Mouse (Mus musculus): Measurements from ENCODE around the gene Maea. TPM values are rescaled to one million over a fixed set of nuclear protein-coding genes. Genes with fewer than 3 reads are reported as not detected.

Maea gene
- polyA plus RNA-seq, 1 experiment, result 94.9 TPM

- peaks cover 95% of the 10 kb centered on the region for H3K79me3 ChIP-seq (ENCODE audit: low read depth)
- H3K27me3 ChIP-seq (ENCODE audit: control insufficient read depth, insufficient read depth, insufficient read length), result no peaks in the 10 kb centered on the region
- H3K36me3 ChIP-seq (ENCODE audit: control insufficient read depth, insufficient read depth), result no peaks in the 10 kb centered on the region
- TF ChIP-seq MAX (IDR thresholded peaks at IDR 0.05) (no peak), MYOG (IDR thresholded peaks at IDR 0.05; ENCODE audit: control insufficient read depth, extremely low read depth, insufficient read length) (no peak), FOSL1 (IDR thresholded peaks at IDR 0.05; ENCODE audit: insufficient read depth, low read length, poor library complexity, severe bottlenecking) (no peak), MYOD1 (IDR thresholded peaks at IDR 0.05; ENCODE audit: control insufficient read depth, insufficient read length, low read depth) (no peak), CTCF (IDR thresholded peaks at IDR 0.05; ENCODE audit: control insufficient read depth, insufficient read depth, insufficient read length) (no peak), USF1 (IDR thresholded peaks at IDR 0.05; ENCODE audit: low read depth) (no peak), CEBPB (IDR thresholded peaks at IDR 0.05; ENCODE audit: low read depth) (no peak)
- H3ac ChIP-seq (ENCODE audit: control insufficient read depth, insufficient read length, low read depth), result no peak overlapping the region
- H3K4me3 ChIP-seq (ENCODE audit: insufficient read depth, poor library complexity, severe bottlenecking), result no peak overlapping the region
- peaks cover 100% of the 10 kb centered on the region for H3K79me2 ChIP-seq (ENCODE audit: control insufficient read depth, insufficient read depth)
Measured at GRCm38 (mm10) chr5:33349205-33349604, 13.9 kb downstream of the Maea start.

DNA sequence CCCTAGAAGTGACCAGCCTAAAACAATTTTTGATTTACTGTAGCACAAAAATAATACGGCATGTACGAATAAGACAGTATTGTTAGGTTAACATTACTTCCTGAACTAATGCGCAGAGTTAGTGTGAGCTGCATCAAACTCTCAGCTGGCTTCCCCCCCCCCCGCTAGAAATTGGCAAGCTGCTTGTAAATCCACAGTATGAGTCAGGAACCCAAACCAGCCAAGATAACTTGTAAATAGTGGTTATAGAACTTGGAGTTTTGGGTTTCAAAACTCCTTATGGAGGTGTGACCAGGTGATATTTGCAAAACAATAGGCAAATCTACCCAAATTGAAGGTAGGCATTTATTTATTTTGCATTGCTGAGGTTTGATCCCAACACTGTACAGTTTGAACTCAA lies 14.4 kb downstream of the Maea start:
- H3K4me3 ChIP-seq (ENCODE audit: insufficient read depth, poor library complexity, severe bottlenecking), result no peak overlapping the region
- no peaks in the 10 kb centered on the region for H3K36me3 ChIP-seq (ENCODE audit: control insufficient read depth, insufficient read depth)
- no peak for TF ChIP-seq FOSL1 (IDR thresholded peaks at IDR 0.05; ENCODE audit: insufficient read depth, low read length, poor library complexity, severe bottlenecking)
- no peak for TF ChIP-seq MYOD1 (IDR thresholded peaks at IDR 0.05; ENCODE audit: control insufficient read depth, insufficient read length, low read depth)
- no peak for TF ChIP-seq MYOG (IDR thresholded peaks at IDR 0.05; ENCODE audit: control insufficient read depth, extremely low read depth, insufficient read length)
- TF ChIP-seq CTCF (IDR thresholded peaks at IDR 0.05; ENCODE audit: control insufficient read depth, insufficient read depth, insufficient read length), result no peak
- no peak for TF ChIP-seq CEBPB (IDR thresholded peaks at IDR 0.05; ENCODE audit: low read depth)
- no peak for TF ChIP-seq MAX (IDR thresholded peaks at IDR 0.05)
- TF ChIP-seq USF1 (IDR thresholded peaks at IDR 0.05; ENCODE audit: low read depth), result no peak
- no peaks in the 10 kb centered on the region for H3K27me3 ChIP-seq (ENCODE audit: control insufficient read depth, insufficient read depth, insufficient read length)
- H3ac ChIP-seq (ENCODE audit: control insufficient read depth, insufficient read length, low read depth), result no peak overlapping the region
- peaks cover 100% of the 10 kb centered on the region for H3K79me2 ChIP-seq (ENCODE audit: control insufficient read depth, insufficient read depth)
- H3K79me3 ChIP-seq (ENCODE audit: low read depth), result peaks cover 95% of the 10 kb centered on the region

DNA sequence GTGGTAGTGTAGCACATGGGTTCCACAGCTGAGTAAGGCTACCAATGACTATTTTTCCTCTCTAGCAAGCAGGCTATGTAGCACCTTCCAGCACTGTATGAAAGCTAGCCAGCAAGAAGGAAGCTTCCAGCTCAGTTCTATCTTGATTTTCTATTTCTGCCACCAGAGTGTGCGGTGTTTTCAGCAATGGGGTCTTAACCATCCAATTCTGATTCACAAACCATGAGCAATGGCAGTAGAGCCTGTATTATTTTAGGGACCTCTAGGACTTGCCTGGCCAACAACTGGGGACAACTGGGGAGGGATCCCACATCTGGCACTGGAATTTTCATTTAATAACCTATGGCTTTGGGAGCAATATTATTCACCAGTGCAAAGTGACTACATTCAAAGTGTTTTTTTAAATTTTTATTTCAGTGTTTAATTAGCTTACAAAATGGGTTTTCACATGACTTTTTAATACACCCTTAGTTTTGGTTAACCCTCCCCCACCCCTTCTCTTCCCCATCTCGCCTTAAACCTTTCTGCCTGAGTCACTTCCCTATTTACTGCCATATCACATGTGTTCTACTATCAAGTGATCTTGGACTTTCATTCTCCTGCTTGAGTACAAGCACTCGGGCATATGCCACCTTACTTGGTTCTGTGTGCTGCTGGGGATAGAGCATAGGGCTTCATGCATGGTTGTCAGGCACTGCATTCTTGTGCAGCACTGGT lies 16.4 kb downstream of the Maea start:
- peaks cover 94% of the 10 kb centered on the region for H3K79me3 ChIP-seq (ENCODE audit: low read depth)
- no peaks in the 10 kb centered on the region for H3K27me3 ChIP-seq (ENCODE audit: control insufficient read depth, insufficient read depth, insufficient read length)
- no peak overlapping the region for H3K4me3 ChIP-seq (ENCODE audit: insufficient read depth, poor library complexity, severe bottlenecking)
- peaks cover 100% of the 10 kb centered on the region for H3K79me2 ChIP-seq (ENCODE audit: control insufficient read depth, insufficient read depth)
- H3ac ChIP-seq (ENCODE audit: control insufficient read depth, insufficient read length, low read depth), result no peak overlapping the region
- H3K36me3 ChIP-seq (ENCODE audit: control insufficient read depth, insufficient read depth), result no peaks in the 10 kb centered on the region
- TF ChIP-seq CTCF (IDR thresholded peaks at IDR 0.05; ENCODE audit: control insufficient read depth, insufficient read depth, insufficient read length) (no peak), CEBPB (IDR thresholded peaks at IDR 0.05; ENCODE audit: low read depth) (no peak), FOSL1 (IDR thresholded peaks at IDR 0.05; ENCODE audit: insufficient read depth, low read length, poor library complexity, severe bottlenecking) (no peak), MYOD1 (IDR thresholded peaks at IDR 0.05; ENCODE audit: control insufficient read depth, insufficient read length, low read depth) (no peak), USF1 (IDR thresholded peaks at IDR 0.05; ENCODE audit: low read depth) (no peak), MAX (IDR thresholded peaks at IDR 0.05) (no peak), MYOG (IDR thresholded peaks at IDR 0.05; ENCODE audit: control insufficient read depth, extremely low read depth, insufficient read length) (no peak)

DNA sequence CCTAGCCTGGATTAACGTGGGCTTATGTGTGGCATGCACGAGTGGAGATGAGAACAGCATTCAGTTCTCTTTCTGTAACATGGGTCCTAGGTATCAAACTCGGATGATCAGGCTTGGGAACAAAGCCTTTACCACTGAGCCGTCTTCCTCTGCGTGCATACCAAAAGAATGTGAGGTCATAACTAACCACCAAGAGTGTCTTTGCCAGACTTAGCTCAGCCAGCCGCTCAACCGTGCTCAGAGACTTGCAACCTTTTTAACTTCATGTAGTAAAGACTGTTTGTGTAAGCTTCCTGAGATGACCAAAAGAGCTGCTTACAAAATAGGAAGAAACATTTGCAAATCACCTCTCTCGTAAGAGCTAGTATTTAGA lies 16.9 kb downstream of the Maea start:
- Histone ChIP-seq H3K79me2 (ENCODE audit: control insufficient read depth, insufficient read depth) (peaks cover 100% of the 10 kb centered on the region), H3ac (ENCODE audit: control insufficient read depth, insufficient read length, low read depth) (no peak overlapping the region), H3K4me3 (ENCODE audit: insufficient read depth, poor library complexity, severe bottlenecking) (no peak overlapping the region), H3K27me3 (ENCODE audit: control insufficient read depth, insufficient read depth, insufficient read length) (no peaks in the 10 kb centered on the region), H3K36me3 (ENCODE audit: control insufficient read depth, insufficient read depth) (peaks cover under 1% of the 10 kb centered on the region), H3K79me3 (ENCODE audit: low read depth) (peaks cover 94% of the 10 kb centered on the region)
- TF ChIP-seq FOSL1 (IDR thresholded peaks at IDR 0.05; ENCODE audit: insufficient read depth, low read length, poor library complexity, severe bottlenecking) (no peak), MYOD1 (IDR thresholded peaks at IDR 0.05; ENCODE audit: control insufficient read depth, insufficient read length, low read depth) (no peak), CTCF (IDR thresholded peaks at IDR 0.05; ENCODE audit: control insufficient read depth, insufficient read depth, insufficient read length) (no peak), CEBPB (IDR thresholded peaks at IDR 0.05; ENCODE audit: low read depth) (no peak), USF1 (IDR thresholded peaks at IDR 0.05; ENCODE audit: low read depth) (no peak), MAX (IDR thresholded peaks at IDR 0.05) (no peak), MYOG (IDR thresholded peaks at IDR 0.05; ENCODE audit: control insufficient read depth, extremely low read depth, insufficient read length) (no peak)

DNA sequence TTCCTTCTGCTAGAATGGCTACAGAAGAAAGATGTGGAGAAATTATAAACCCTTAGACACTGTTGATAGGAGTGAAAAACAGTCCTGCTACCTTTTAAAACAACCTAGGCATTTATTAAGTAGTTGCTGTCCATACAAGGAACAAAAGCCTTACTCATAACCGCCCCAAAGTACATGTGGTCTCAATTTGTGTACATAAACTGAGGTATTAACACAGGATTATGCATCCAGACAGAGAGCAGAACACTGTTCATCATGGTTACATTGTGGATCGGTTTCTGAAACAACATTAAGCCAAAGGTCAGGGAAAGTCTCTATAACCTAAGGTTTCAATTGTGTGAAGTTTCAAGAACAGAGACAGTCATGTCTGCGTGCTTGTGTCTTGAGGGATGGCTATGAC lies 17.7 kb downstream of the Maea start:
- no peak overlapping the region for H3ac ChIP-seq (ENCODE audit: control insufficient read depth, insufficient read length, low read depth)
- H3K79me2 ChIP-seq (ENCODE audit: control insufficient read depth, insufficient read depth), result peaks cover 100% of the 10 kb centered on the region
- H3K27me3 ChIP-seq (ENCODE audit: control insufficient read depth, insufficient read depth, insufficient read length), result no peaks in the 10 kb centered on the region
- H3K4me3 ChIP-seq (ENCODE audit: insufficient read depth, poor library complexity, severe bottlenecking), result no peak overlapping the region
- H3K79me3 ChIP-seq (ENCODE audit: low read depth), result peaks cover 94% of the 10 kb centered on the region
- no peak for TF ChIP-seq MYOD1 (IDR thresholded peaks at IDR 0.05; ENCODE audit: control insufficient read depth, insufficient read length, low read depth)
- no peak for TF ChIP-seq MYOG (IDR thresholded peaks at IDR 0.05; ENCODE audit: control insufficient read depth, extremely low read depth, insufficient read length)
- no peak for TF ChIP-seq MAX (IDR thresholded peaks at IDR 0.05)
- no peak for TF ChIP-seq FOSL1 (IDR thresholded peaks at IDR 0.05; ENCODE audit: insufficient read depth, low read length, poor library complexity, severe bottlenecking)
- no peak for TF ChIP-seq CTCF (IDR thresholded peaks at IDR 0.05; ENCODE audit: control insufficient read depth, insufficient read depth, insufficient read length)
- no peak for TF ChIP-seq USF1 (IDR thresholded peaks at IDR 0.05; ENCODE audit: low read depth)
- no peak for TF ChIP-seq CEBPB (IDR thresholded peaks at IDR 0.05; ENCODE audit: low read depth)
- H3K36me3 ChIP-seq (ENCODE audit: control insufficient read depth, insufficient read depth), result peaks cover 8% of the 10 kb centered on the region
